Mouse (Mus musculus) adrenal gland, postnatal 10 days (tissue): ENCODE measurements around the gene Magt1. TPM values are rescaled to one million over a fixed set of nuclear protein-coding genes. Genes with fewer than 3 reads are reported as not detected.
A peak's percentile ranks its signal among the peaks of the same experiment; 100 is the strongest.
"Not testable (repeated sequence)": the region's sequence is repeated elsewhere in the genome, so short reads cannot be mapped to it uniquely, and the experiment has no call there.

Experiments
- DNase-seq: peaks from one replicate; pipeline ENCODE4 v3.0.0; 2021; ENCODE audit warnings: mixed read lengths
- long read RNA-seq, 2 experiments: library from polyadenylated mRNA; stranded (forward); transcript quantifications; one replicate each; pipeline ENCODE4 v2.0.0; 2021
- total RNA-seq, 2 experiments: library from RNA; stranded (reverse); gene quantifications; 2 replicates each; pipeline ENCODE4 v1.2.3; 2021

Gene Magt1
- 10 to 100 TPM; 55.0 to 59.2 TPM for total RNA-seq
- long read RNA-seq, experiment 1, full-length matches to known transcripts: 27 of 39 reads
- long read RNA-seq, experiment 1, partial matches to known transcripts: 3 of 39 reads
- long read RNA-seq, experiment 1, other reads (novel, unspliced or antisense): 9 of 39 reads
- long read RNA-seq, experiment 2, full-length matches to known transcripts: 16 of 22 reads
- long read RNA-seq, experiment 2, partial matches to known transcripts: 1 of 22 reads
- long read RNA-seq, experiment 2, other reads (novel, unspliced or antisense): 5 of 22 reads

- peak; percentile 89 for DNase-seq
These were observed at the start of gene Magt1 for GRCm38 (mm10) chrX:106011465-106012159. TSS of gene Magt1 (minus strand) at chrX:106011906.

GRCm38 (mm10) chrX:106048191-106048590, 36.5 kb upstream of the Magt1 start:
- DNase-seq: no peak

GRCm38 (mm10) chrX:106045928-106046327, 34.2 kb upstream of the Magt1 start:
- no peak for DNase-seq

- DNase-seq: no peak
These were observed 33.7 kb upstream of the Magt1 start for GRCm38 (mm10) chrX:106045455-106045854.

GRCm38 (mm10) chrX:106043863-106044617, 32.3 kb upstream of the Magt1 start:
- DNase-seq: no peak

- DNase-seq: no peak
These were observed 25.6 kb upstream of the Magt1 start for GRCm38 (mm10) chrX:106037185-106037752.

GRCm38 (mm10) chrX:106035727-106036126, 24.0 kb upstream of the Magt1 start:
- DNase-seq: no peak

GRCm38 (mm10) chrX:106031124-106031523, 19.4 kb upstream of the Magt1 start:
- no peak for DNase-seq

- DNase-seq: no peak
These were observed 18.5 kb upstream of the Magt1 start for GRCm38 (mm10) chrX:106030176-106030575.

- no peak for DNase-seq
These were observed 15.6 kb upstream of the Magt1 start for GRCm38 (mm10) chrX:106027343-106027674.

- DNase-seq: peak; percentile 93
These were observed 15.0 kb upstream of the Magt1 start, which contains the start of gene Atp7a for GRCm38 (mm10) chrX:106026418-106027342. TSS of gene Atp7a (plus strand) at chrX:106027276.

GRCm38 (mm10) chrX:106017516-106017915, 5.8 kb upstream of the Magt1 start:
- DNase-seq: no peak

- DNase-seq: no peak
These were observed 5.4 kb upstream of the Magt1 start for GRCm38 (mm10) chrX:106017102-106017501.

GRCm38 (mm10) chrX:106015571-106016322, 4.0 kb upstream of the Magt1 start, which contains the start of gene Cox7b:
TSS of gene Cox7b (plus strand) at chrX:106015700.
- peak; percentile 78 for DNase-seq

- not testable (repeated sequence) for DNase-seq
These were observed 3.2 kb upstream of the Magt1 start for GRCm38 (mm10) chrX:106014741-106015377.

- DNase-seq: peak; percentile 55
These were observed 1.5 kb upstream of the Magt1 start for GRCm38 (mm10) chrX:106013217-106013616.

- DNase-seq: no peak
These were observed 853 bp upstream of the Magt1 start for GRCm38 (mm10) chrX:106012559-106012958.

GRCm38 (mm10) chrX:106010762-106011161, 944 bp downstream of the Magt1 start:
- no peak for DNase-seq

GRCm38 (mm10) chrX:106001605-106002004, 10.1 kb downstream of the Magt1 start:
- no peak for DNase-seq

- DNase-seq: not testable (repeated sequence)
These were observed 54.6 kb downstream of the Magt1 start for GRCm38 (mm10) chrX:105957091-105957490.
